In genomic region chr2:164407708-164408107, GRCm38 (mm10) we compare ENCODE assay signal across 8 mouse cellular contexts. TPM values are rescaled to one million over a fixed set of nuclear protein-coding genes. Genes with fewer than 3 reads are reported as not detected.
DNase-seq lines count a peak whose midpoint lies in the region; ATAC-seq and TF ChIP-seq lines count a peak whose summit lies in the region.
"Had no signal": no experiment of that assay in that cellular context is flagged by ENCODE, and none has a peak within 500 bp of the region (broad histone marks: within the 10 kb centered on the region; RNA-seq: fewer than 3 reads in every experiment).

No protein-coding gene starts in this region.

- no peak for ATAC-seq in G1E (ENCODE audit: extremely low read depth, insufficient number of reproducible peaks, low FRiP score, poor library complexity, severe bottlenecking)
- ATAC-seq in embryonic facial prominence, embryonic 13.5 days (ENCODE audit: insufficient number of reproducible peaks, insufficient read depth, low FRiP score, low TSS enrichment, low read depth) = no peak
- no peak for ATAC-seq in heart, embryonic 14.5 days (ENCODE audit: insufficient number of reproducible peaks, insufficient read depth, low FRiP score, low read depth)
- no peak; the same call in 1 of the 2 replicates for ATAC-seq in lung, embryonic 16.5 days (ENCODE audit: low read depth)

- no peak overlapping the region for H3K4me3 ChIP-seq in G1E (ENCODE audit: low read depth, low read length)
- no peak overlapping the region for H3K4me3 ChIP-seq in embryonic facial prominence, embryonic 13.5 days
- H3K4me3 ChIP-seq in heart, embryonic 14.5 days (ENCODE audit: control insufficient read depth in 1 of 2, insufficient read depth in 1 of 2, low read depth in 1 of 2, low read length in 2 of 2) = no peak overlapping the region
- H3K4me3 ChIP-seq in lung, embryonic 16.5 days (ENCODE audit: low read length) = no peak overlapping the region
- H3K4me3 ChIP-seq: liver, embryonic 13.5 days had no signal

- no peaks in the 10 kb centered on the region for H3K9me3 ChIP-seq in G1E (replicated peaks)
- no peaks in the 10 kb centered on the region for H3K9me3 ChIP-seq in embryonic facial prominence, embryonic 13.5 days
- H3K9me3 ChIP-seq in heart, embryonic 14.5 days (ENCODE audit: control insufficient read depth, low read length) = no peaks in the 10 kb centered on the region
- H3K9me3 ChIP-seq in lung, embryonic 16.5 days (ENCODE audit: control insufficient read depth, low read length) = no peaks in the 10 kb centered on the region
- H3K9me3 ChIP-seq: liver, embryonic 13.5 days had no signal

- H3K4me1 ChIP-seq in G1E (ENCODE audit: insufficient read depth, low read depth, low read length) = no peaks in the 10 kb centered on the region
- H3K4me1 ChIP-seq in embryonic facial prominence, embryonic 13.5 days = peaks cover 30% of the 10 kb centered on the region
- H3K4me1 ChIP-seq in heart, embryonic 14.5 days (ENCODE audit: control insufficient read depth in 2 of 2, insufficient read depth in 2 of 2, low read length in 2 of 2) = peaks cover 5 to 18% of the 10 kb centered on the region in 2 experiments; a peak in 3 of 4 replicates
- H3K4me1 ChIP-seq in lung, embryonic 16.5 days (replicated peaks; ENCODE audit: control insufficient read depth, insufficient read depth, low read length) = peaks cover 14% of the 10 kb centered on the region
- H3K4me1 ChIP-seq: liver, embryonic 13.5 days had no signal

- peak overlapping the region; percentile 34 for H3K4me2 ChIP-seq in embryonic facial prominence, embryonic 13.5 days
- peak overlapping the region; percentile 39 for H3K4me2 ChIP-seq in heart, embryonic 14.5 days (ENCODE audit: low read length)
- peak overlapping the region; percentile 42 for H3K4me2 ChIP-seq in lung, embryonic 16.5 days (ENCODE audit: low read depth, low read length)
- H3K4me2 ChIP-seq: liver, embryonic 13.5 days had no signal

- WGBS in embryonic facial prominence, embryonic 13.5 days = under 1% methylated on average over 22 of the region's 22 CpGs
- WGBS in heart, embryonic 14.5 days = under 1% methylated on average over 22 of the region's 22 CpGs
- WGBS in lung, embryonic 16.5 days = under 1% methylated on average over 22 of the region's 22 CpGs

- H3K9ac ChIP-seq in embryonic facial prominence, embryonic 13.5 days = 0 out of 2 replicates have a peak overlapping the region, but pooled peaks have one; percentile 1
- H3K9ac ChIP-seq in heart, embryonic 14.5 days (ENCODE audit: low read length) = no peak overlapping the region
- H3K9ac ChIP-seq in lung, embryonic 16.5 days (ENCODE audit: low read length) = no peak overlapping the region
- H3K9ac ChIP-seq: liver, embryonic 13.5 days had no signal

- H3K36me3 ChIP-seq in G1E (replicated peaks) = no peaks in the 10 kb centered on the region
- H3K36me3 ChIP-seq in embryonic facial prominence, embryonic 13.5 days = no peaks in the 10 kb centered on the region
- no peaks in the 10 kb centered on the region for H3K36me3 ChIP-seq in heart, embryonic 14.5 days (ENCODE audit: control insufficient read depth, insufficient read depth, low read length)
- H3K36me3 ChIP-seq in lung, embryonic 16.5 days (ENCODE audit: control insufficient read depth, insufficient read depth, low read length) = no peaks in the 10 kb centered on the region
- H3K36me3 ChIP-seq: liver, embryonic 13.5 days had no signal

- DNase-seq in G1E (ENCODE audit: low spot score) = peak; percentile 52
- DNase-seq in adrenal gland, postnatal 25 days = peak; percentile 77
- DNase-seq in kidney, postnatal 25 days = peak; percentile 76 to 80
- peak; percentile 63 for DNase-seq in right cerebral cortex, postnatal 25 days
- DNase-seq: liver, embryonic 13.5 days had no signal

- H3K27me3 ChIP-seq in G1E (ENCODE audit: insufficient read depth, low read length) = peaks cover 12% of the 10 kb centered on the region; the same call in 1 of the 2 replicates
- peaks cover 84% of the 10 kb centered on the region for H3K27me3 ChIP-seq in embryonic facial prominence, embryonic 13.5 days
- H3K27me3 ChIP-seq in heart, embryonic 14.5 days (ENCODE audit: control insufficient read depth, insufficient read depth, low read length) = peaks cover 86% of the 10 kb centered on the region
- H3K27me3 ChIP-seq in lung, embryonic 16.5 days (ENCODE audit: control insufficient read depth, insufficient read depth, low read depth, low read length) = peaks cover 19% of the 10 kb centered on the region; the same call in 1 of the 2 replicates

- peak; percentile 36; the same call in 1 of the 2 replicates for TF ChIP-seq CTCF in G1E (IDR thresholded peaks at IDR 0.05; ENCODE audit: low read depth, low read length)

- H3K27ac ChIP-seq in embryonic facial prominence, embryonic 13.5 days = no peak overlapping the region
- H3K27ac ChIP-seq in heart, embryonic 14.5 days (replicated peaks in 1 of 2; ENCODE audit: control insufficient read depth in 1 of 2, insufficient read depth in 1 of 2, low read depth in 2 of 2, low read length in 2 of 2) = no peak overlapping the region
- H3K27ac ChIP-seq in lung, embryonic 16.5 days (ENCODE audit: low read length) = no peak overlapping the region
- H3K27ac ChIP-seq: liver, embryonic 13.5 days had no signal

RNA-seq across cellular contexts. Expression of gene Matn4, which starts 2.7 kb away (rescaled TPM):
- total RNA-seq in G1E (2014; fragmentation: Nextera tagmentation) (not detected in 2 replicates), G1E (2017) (under 0.01 and 0.06 TPM in 2 replicates)
- not detected in 2 replicates for polyA plus RNA-seq in G1E (2012)
- 0.73 and 1.3 TPM in 2 replicates for total RNA-seq in adrenal gland, postnatal 25 days (2021)
- 66.0 and 105 TPM in 2 replicates for polyA plus RNA-seq in embryonic facial prominence, embryonic 13.5 days (2015; fragmentation: Nextera tagmentation; extraction: Ambion mirVana)
- 0.97 and 1.4 TPM in 2 replicates for polyA plus RNA-seq in heart, embryonic 14.5 days (2014; fragmentation: Nextera tagmentation; extraction: Ambion mirVana)
- polyA plus RNA-seq in lung, embryonic 16.5 days (2015; fragmentation: Nextera tagmentation; extraction: Ambion mirVana) = 46.8 and 54.9 TPM in 2 replicates

RNA-seq across cellular contexts. Expression of gene Rbpjl, which starts 4.8 kb away (rescaled TPM):
- total RNA-seq in G1E (2014; fragmentation: Nextera tagmentation) (not detected in 2 replicates), G1E (2017) (0.11 TPM in 1 of 2 replicates, not detected in the other)
- not detected in 2 replicates for polyA plus RNA-seq in G1E (2012)
- total RNA-seq in adrenal gland, postnatal 25 days (2021) = not detected in 2 replicates
- polyA plus RNA-seq in embryonic facial prominence, embryonic 13.5 days (2015; fragmentation: Nextera tagmentation; extraction: Ambion mirVana) = 0.59 and 1.0 TPM in 2 replicates
- 0.05 and 0.08 TPM in 2 replicates for polyA plus RNA-seq in heart, embryonic 14.5 days (2014; fragmentation: Nextera tagmentation; extraction: Ambion mirVana)
- 16.8 and 21.9 TPM in 2 replicates for polyA plus RNA-seq in lung, embryonic 16.5 days (2015; fragmentation: Nextera tagmentation; extraction: Ambion mirVana)

RNA-seq across cellular contexts. Expression of gene Slpi, which starts 18.8 kb away (rescaled TPM):
- total RNA-seq in G1E (2014; fragmentation: Nextera tagmentation) (not detected in 2 replicates), G1E (2017) (not detected in 2 replicates)
- not detected in 2 replicates for polyA plus RNA-seq in G1E (2012)
- 5.2 and 7.9 TPM in 2 replicates for total RNA-seq in adrenal gland, postnatal 25 days (2021)
- 2.2 and 2.7 TPM in 2 replicates for polyA plus RNA-seq in embryonic facial prominence, embryonic 13.5 days (2015; fragmentation: Nextera tagmentation; extraction: Ambion mirVana)
- 0.63 and 1.3 TPM in 2 replicates for polyA plus RNA-seq in heart, embryonic 14.5 days (2014; fragmentation: Nextera tagmentation; extraction: Ambion mirVana)
- polyA plus RNA-seq in lung, embryonic 16.5 days (2015; fragmentation: Nextera tagmentation; extraction: Ambion mirVana) = 1.8 and 2.8 TPM in 2 replicates

RNA-seq across cellular contexts. Expression of gene Sdc4, which starts 36.0 kb away (rescaled TPM):
- total RNA-seq in G1E (2014; fragmentation: Nextera tagmentation) = not detected in 2 replicates
- 0.11 TPM in 1 of 2 replicates, not detected in the other for total RNA-seq in G1E (2017)
- not detected in 2 replicates for polyA plus RNA-seq in G1E (2012)
- total RNA-seq in adrenal gland, postnatal 25 days (2021) = 75.1 and 82.0 TPM in 2 replicates
- 81.5 and 87.8 TPM in 2 replicates for polyA plus RNA-seq in embryonic facial prominence, embryonic 13.5 days (2015; fragmentation: Nextera tagmentation; extraction: Ambion mirVana)
- polyA plus RNA-seq in heart, embryonic 14.5 days (2014; fragmentation: Nextera tagmentation; extraction: Ambion mirVana) = 33.5 and 40.1 TPM in 2 replicates
- polyA plus RNA-seq in lung, embryonic 16.5 days (2015; fragmentation: Nextera tagmentation; extraction: Ambion mirVana) = 226 and 247 TPM in 2 replicates

RNA-seq across cellular contexts. Expression of gene Sys1, which starts 49.1 kb away (rescaled TPM):
- total RNA-seq in G1E (2014; fragmentation: Nextera tagmentation) (35.8 and 37.0 TPM in 2 replicates), G1E (2017) (50.6 and 75.5 TPM in 2 replicates)
- 122 and 142 TPM in 2 replicates for polyA plus RNA-seq in G1E (2012)
- total RNA-seq in adrenal gland, postnatal 25 days (2021) = 27.0 and 30.0 TPM in 2 replicates
- polyA plus RNA-seq in embryonic facial prominence, embryonic 13.5 days (2015; fragmentation: Nextera tagmentation; extraction: Ambion mirVana) = 56.0 and 65.9 TPM in 2 replicates
- 45.7 and 47.6 TPM in 2 replicates for polyA plus RNA-seq in heart, embryonic 14.5 days (2014; fragmentation: Nextera tagmentation; extraction: Ambion mirVana)
- polyA plus RNA-seq in lung, embryonic 16.5 days (2015; fragmentation: Nextera tagmentation; extraction: Ambion mirVana) = 59.9 and 62.3 TPM in 2 replicates

Comparison
In these comparisons a context has a peak if more than half of its experiments do, and no peak if none do; other contexts are left out.
1. RNA of gene Matn4, which starts 2.7 kb away (polyA plus RNA-seq): 66.0 to 105 TPM in embryonic facial prominence, embryonic 13.5 days and 46.8 to 54.9 TPM in lung, embryonic 16.5 days; 0.97 to 1.4 TPM in heart, embryonic 14.5 days and not detected in G1E; every median in the first group is over 10 times any median in the second.
2. Peak in every context shown above with its lines, with median percentiles within 50 percentile points of each other: DNase-seq and H3K4me2 ChIP-seq.